Mouse (Mus musculus): Measurements from ENCODE around the gene Zfp735.

Gene Zfp735

DNA sequence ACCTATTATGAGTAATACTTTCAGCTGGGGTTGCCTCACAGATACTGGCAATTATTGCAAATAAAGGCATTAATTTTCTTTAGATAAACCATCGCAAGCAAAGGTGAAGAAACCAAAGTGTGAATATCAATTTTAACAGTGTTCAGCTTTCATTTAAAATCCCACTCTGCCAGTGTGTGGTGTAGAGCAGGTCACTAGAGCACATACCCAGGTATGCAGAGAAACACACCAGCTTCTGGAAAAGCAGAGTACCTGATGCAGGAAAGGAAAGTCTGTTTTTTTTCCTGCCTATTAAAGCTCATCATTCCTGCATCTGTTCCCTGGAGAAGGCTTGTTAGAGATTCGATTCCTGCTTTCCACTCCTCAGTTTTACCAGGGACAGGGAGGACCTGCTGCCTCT, at the start of gene Zfp735:
Gene Zfp735, plus strand, starts transcription at position 301 of the 400 bp plus-strand sequence.
- no peak for DNase-seq (ENCODE audit: extremely low spot score, low spot score)

GRCm38 (mm10) chr11:73759115-73759514, 70.5 kb downstream of the Zfp735 start:
- DNase-seq (ENCODE audit: extremely low spot score, low spot score), result no peak
